Mouse (Mus musculus): Measurements from ENCODE around the gene Lztr1. TPM values are rescaled to one million over a fixed set of nuclear protein-coding genes. Genes with fewer than 3 reads are reported as not detected.

The Lztr1 gene
- polyA plus RNA-seq, 1 experiment, result 57.0 TPM

- H3K4me3 ChIP-seq (ENCODE audit: insufficient read depth, low read length), result no peak overlapping the region
- peaks cover 16% of the 10 kb centered on the region for H3K4me1 ChIP-seq (ENCODE audit: control insufficient read depth, insufficient read depth, low read length)
- TF ChIP-seq POLR2A (IDR thresholded peaks at IDR 0.05; ENCODE audit: borderline replicate concordance, low read depth, low read length) (no peak), CTCF (IDR thresholded peaks at IDR 0.05; ENCODE audit: low read depth, low read length) (no peak)
- H3K27ac ChIP-seq (ENCODE audit: insufficient read depth, low read depth, low read length), result no peak overlapping the region
These were observed 30.1 kb upstream of the Lztr1 start for GRCm38 (mm10) chr16:17478331-17478943.

- peaks cover 16% of the 10 kb centered on the region for H3K4me1 ChIP-seq (ENCODE audit: control insufficient read depth, insufficient read depth, low read length)
- H3K27ac ChIP-seq (ENCODE audit: insufficient read depth, low read depth, low read length), result no peak overlapping the region
- no peak overlapping the region for H3K4me3 ChIP-seq (ENCODE audit: insufficient read depth, low read length)
- TF ChIP-seq POLR2A (IDR thresholded peaks at IDR 0.05; ENCODE audit: borderline replicate concordance, low read depth, low read length) (no peak), CTCF (IDR thresholded peaks at IDR 0.05; ENCODE audit: low read depth, low read length) (no peak)
These were observed 27.0 kb upstream of the Lztr1 start for GRCm38 (mm10) chr16:17481465-17481864.

GRCm38 (mm10) chr16:17486505-17486904, 22.0 kb upstream of the Lztr1 start:
- Histone ChIP-seq H3K27ac (ENCODE audit: insufficient read depth, low read depth, low read length) (no peak overlapping the region), H3K4me3 (ENCODE audit: insufficient read depth, low read length) (no peak overlapping the region), H3K4me1 (ENCODE audit: control insufficient read depth, insufficient read depth, low read length) (peaks cover 3% of the 10 kb centered on the region; the same call in 1 of the 2 replicates)
- TF ChIP-seq POLR2A (IDR thresholded peaks at IDR 0.05; ENCODE audit: borderline replicate concordance, low read depth, low read length), result no peak
- no peak for TF ChIP-seq CTCF (IDR thresholded peaks at IDR 0.05; ENCODE audit: low read depth, low read length)

- TF ChIP-seq POLR2A (IDR thresholded peaks at IDR 0.05; ENCODE audit: borderline replicate concordance, low read depth, low read length) (no peak), CTCF (IDR thresholded peaks at IDR 0.05; ENCODE audit: low read depth, low read length) (no peak)
- Histone ChIP-seq H3K4me3 (ENCODE audit: insufficient read depth, low read length) (no peak overlapping the region), H3K27ac (ENCODE audit: insufficient read depth, low read depth, low read length) (no peak overlapping the region), H3K4me1 (ENCODE audit: control insufficient read depth, insufficient read depth, low read length) (peaks cover 9% of the 10 kb centered on the region)
These were observed 19.7 kb upstream of the Lztr1 start for GRCm38 (mm10) chr16:17488478-17489468.

GRCm38 (mm10) chr16:17489469-17490111, 18.9 kb upstream of the Lztr1 start, which contains the start of gene Aifm3:
Gene Aifm3 (plus strand): TSS chr16:17489611.
- H3K4me3 ChIP-seq (ENCODE audit: insufficient read depth, low read length), result peak within 1 kb of the TSS; percentile 37
- peaks cover 9% of the 10 kb centered on the region for H3K4me1 ChIP-seq (ENCODE audit: control insufficient read depth, insufficient read depth, low read length)
- H3K27ac ChIP-seq (ENCODE audit: insufficient read depth, low read depth, low read length), result no peak within 1 kb of the TSS
- no peak for TF ChIP-seq POLR2A (IDR thresholded peaks at IDR 0.05; ENCODE audit: borderline replicate concordance, low read depth, low read length)
- no peak for TF ChIP-seq CTCF (IDR thresholded peaks at IDR 0.05; ENCODE audit: low read depth, low read length)

GRCm38 (mm10) chr16:17491154-17491553, 17.3 kb upstream of the Lztr1 start:
- TF ChIP-seq CTCF (IDR thresholded peaks at IDR 0.05; ENCODE audit: low read depth, low read length), result no peak
- no peak for TF ChIP-seq POLR2A (IDR thresholded peaks at IDR 0.05; ENCODE audit: borderline replicate concordance, low read depth, low read length)
- H3K4me1 ChIP-seq (ENCODE audit: control insufficient read depth, insufficient read depth, low read length), result peaks cover 9% of the 10 kb centered on the region

GRCm38 (mm10) chr16:17491896-17492561, 16.5 kb upstream of the Lztr1 start:
- Histone ChIP-seq H3K27ac (ENCODE audit: insufficient read depth, low read depth, low read length) (no peak overlapping the region), H3K4me1 (ENCODE audit: control insufficient read depth, insufficient read depth, low read length) (peaks cover 9% of the 10 kb centered on the region), H3K4me3 (ENCODE audit: insufficient read depth, low read length) (no peak overlapping the region)
- TF ChIP-seq POLR2A (IDR thresholded peaks at IDR 0.05; ENCODE audit: borderline replicate concordance, low read depth, low read length), result no peak
- TF ChIP-seq CTCF (IDR thresholded peaks at IDR 0.05; ENCODE audit: low read depth, low read length), result no peak

More at GRCm38 (mm10) chr16:17491154-17491553, 17.3 kb upstream of the Lztr1 start:
- H3K27ac ChIP-seq (ENCODE audit: insufficient read depth, low read depth, low read length), result no peak overlapping the region
- no peak overlapping the region for H3K4me3 ChIP-seq (ENCODE audit: insufficient read depth, low read length)

- TF ChIP-seq CTCF (IDR thresholded peaks at IDR 0.05; ENCODE audit: low read depth, low read length) (no peak), POLR2A (IDR thresholded peaks at IDR 0.05; ENCODE audit: borderline replicate concordance, low read depth, low read length) (no peak)
- Histone ChIP-seq H3K27ac (ENCODE audit: insufficient read depth, low read depth, low read length) (no peak overlapping the region), H3K4me3 (ENCODE audit: insufficient read depth, low read length) (no peak overlapping the region), H3K4me1 (ENCODE audit: control insufficient read depth, insufficient read depth, low read length) (peaks cover 7% of the 10 kb centered on the region)
These were observed 11.8 kb upstream of the Lztr1 start for GRCm38 (mm10) chr16:17496499-17497305.
